Mouse (Mus musculus) neutrophil, adult 83 days (primary cell): ENCODE measurements around the gene Zswim1. TPM values are rescaled to one million over a fixed set of nuclear protein-coding genes. Genes with fewer than 3 reads are reported as not detected.

Experiments
- total RNA-seq, 2 experiments: library from RNA; stranded (reverse); gene quantifications; one replicate each; pipeline ENCODE4 v1.2.4; 2023

Gene Zswim1
- total RNA-seq = 1 to 10 TPM; 3.4 to 3.6 TPM

GRCm38 (mm10) chr2:164822636-164823165, at the start of gene Zswim1:
Gene Zswim1, plus strand, starts transcription at chr2:164822686.

GRCm38 (mm10) chr2:164779481-164780086, 42.9 kb upstream of the Zswim1 start, which contains the start of gene Tnnc2:
Gene Tnnc2, minus strand, starts transcription at chr2:164779967.

GRCm38 (mm10) chr2:164785481-164786387, 36.8 kb upstream of the Zswim1 start, which contains the start of gene Snx21:
Gene Snx21, plus strand, starts transcription at chr2:164785823.

GRCm38 (mm10) chr2:164804533-164805331, 17.8 kb upstream of the Zswim1 start, which contains the start of the genes Acot8 and Zswim3:
Gene Acot8, minus strand, starts transcription at chr2:164804882.
Gene Zswim3, plus strand, starts transcription at chr2:164805098.

GRCm38 (mm10) chr2:164828437-164828836, 6.0 kb downstream of the Zswim1 start, which contains the start of gene Spata25:
Gene Spata25, minus strand, starts transcription at chr2:164828537.

GRCm38 (mm10) chr2:164832748-164833301, 10.3 kb downstream of the Zswim1 start, which contains the start of gene Ctsa:
Gene Ctsa, plus strand, starts transcription at chr2:164832873.

GRCm38 (mm10) chr2:164833314-164833959, 11.0 kb downstream of the Zswim1 start, which contains the start of gene Neurl2:
Gene Neurl2, minus strand, starts transcription at chr2:164833456.

GRCm38 (mm10) chr2:164857101-164857821, 34.8 kb downstream of the Zswim1 start, which contains the start of gene Pltp:
Gene Pltp, minus strand, starts transcription at chr2:164857711.

Other genes with a start within 250 kb of the Zswim1 start
- gene Spint3, start 249.2 kb upstream of the Zswim1 start, total RNA-seq = not detected
- gene Wfdc6a, start 237.2 kb upstream of the Zswim1 start, total RNA-seq = not detected
- gene Eppin, start 229.1 kb upstream of the Zswim1 start, total RNA-seq = not detected
- not detected for gene Wfdc6b, start 209.2 kb upstream of the Zswim1 start, total RNA-seq
- gene Wfdc8, start 209.1 kb upstream of the Zswim1 start, total RNA-seq = not detected
- not detected for gene Wfdc16, start 183.9 kb upstream of the Zswim1 start, total RNA-seq
- gene Wfdc10, start 166.6 kb upstream of the Zswim1 start, total RNA-seq = 10 to 100 TPM; 13.6 to 15.0 TPM
- gene Wfdc9, start 166.1 kb upstream of the Zswim1 start, total RNA-seq = not detected
- gene Wfdc11, start 148.6 kb upstream of the Zswim1 start, total RNA-seq = not detected
- not detected for gene Wfdc13, start 137.6 kb upstream of the Zswim1 start, total RNA-seq
- gene Spint4, start 124.2 kb upstream of the Zswim1 start, total RNA-seq = not detected
- gene Spint5, start 107.4 kb upstream of the Zswim1 start, total RNA-seq = not detected
- gene Wfdc3, start 76.8 kb upstream of the Zswim1 start, total RNA-seq = under 1 TPM in 1 of 2 experiments, not detected in 1; 0.22 TPM
- gene Dnttip1, start 76.7 kb upstream of the Zswim1 start, total RNA-seq = 10 to 100 TPM; 28.8 to 32.0 TPM
- gene Ube2c, start 52.8 kb upstream of the Zswim1 start, total RNA-seq = 100 to 1,000 TPM; 118 to 133 TPM
- gene Tnnc2, start 42.7 kb upstream of the Zswim1 start, total RNA-seq = 1 to 10 TPM in 1 of 2 experiments, under 1 TPM in 1; 0.70 to 1.4 TPM
- 1 to 10 TPM; 3.3 to 3.8 TPM for gene Snx21, start 36.9 kb upstream of the Zswim1 start, total RNA-seq
- gene Acot8, start 17.8 kb upstream of the Zswim1 start, total RNA-seq = 10 to 100 TPM; 41.6 to 50.0 TPM
- 1 to 10 TPM; 3.4 to 4.4 TPM for gene Zswim3, start 17.6 kb upstream of the Zswim1 start, total RNA-seq
- gene Spata25, start 5.9 kb downstream of the Zswim1 start, total RNA-seq = not detected
- 100 to 1,000 TPM; 182 to 209 TPM for gene Ctsa, start 10.2 kb downstream of the Zswim1 start, total RNA-seq
- 1 to 10 TPM; 1.7 to 2.3 TPM for gene Neurl2, start 10.8 kb downstream of the Zswim1 start, total RNA-seq
- 1 to 10 TPM; 8.9 to 9.6 TPM for gene Pltp, start 35.0 kb downstream of the Zswim1 start, total RNA-seq
- gene Pcif1, start 56.6 kb downstream of the Zswim1 start, total RNA-seq = 10 to 100 TPM; 51.1 to 56.8 TPM
- gene Zfp335, start 89.1 kb downstream of the Zswim1 start, total RNA-seq = 10 to 100 TPM; 28.2 to 29.1 TPM
- 1,000 to 10,000 TPM; 1,731 to 1,759 TPM for gene Mmp9, start 118.1 kb downstream of the Zswim1 start, total RNA-seq
- gene Slc12a5, start 138.1 kb downstream of the Zswim1 start, total RNA-seq = 1 to 10 TPM; 4.2 to 6.0 TPM
- 10 to 100 TPM; 20.7 to 21.4 TPM for gene Ncoa5, start 212.2 kb downstream of the Zswim1 start, total RNA-seq
- 1 to 10 TPM; 7.0 to 8.6 TPM for gene Cd40, start 232.9 kb downstream of the Zswim1 start, total RNA-seq